ENCODE assay signal across 8 mouse cellular contexts in genomic region chr9:37144696-37145095, GRCm38 (mm10). TPM values are rescaled to one million over a fixed set of nuclear protein-coding genes. Genes with fewer than 3 reads are reported as not detected.
DNase-seq lines count a peak whose midpoint lies in the region; ATAC-seq and TF ChIP-seq lines count a peak whose summit lies in the region.

No protein-coding gene starts in this region.

- H3K36me3 ChIP-seq in liver, postnatal 0 days (replicated peaks; ENCODE audit: insufficient read depth, low read length): no peaks in the 10 kb centered on the region

- peaks cover 58% of the 10 kb centered on the region for H3K27me3 ChIP-seq in liver, postnatal 0 days (ENCODE audit: insufficient read depth, low read length)

- H3K4me2 ChIP-seq in liver, postnatal 0 days (ENCODE audit: low read depth, low read length): peak overlapping the region; percentile 87

- H3K9me3 ChIP-seq in liver, postnatal 0 days (ENCODE audit: low read length): no peaks in the 10 kb centered on the region

- H3K27ac ChIP-seq in liver, postnatal 0 days (ENCODE audit: low read depth): no peak overlapping the region

- peak; percentile 36 for DNase-seq in cerebellum, adult 9-10 months
- no peak for DNase-seq in cerebellum, postnatal 10 days
- peak; percentile 17 to 56 for DNase-seq in urinary bladder, postnatal 4 days (ENCODE audit: low spot score in 2 of 2)
- DNase-seq in urinary bladder, postnatal 36 days (ENCODE audit: low spot score in 2 of 2): no peak
- DNase-seq in liver, postnatal 0 days: peak; percentile 8
- DNase-seq in thymus, postnatal 10 days (ENCODE audit: low spot score in 2 of 2): no peak
- DNase-seq in adrenal gland, adult 18-20 months (ENCODE audit: low spot score in 2 of 2): no peak
- DNase-seq in cerebellum, adult 18-20 months: no peak

- ATAC-seq in liver, postnatal 0 days: no peak

- H3K4me3 ChIP-seq in liver, postnatal 0 days (ENCODE audit: low read depth, low read length): peak overlapping the region; percentile 51; the same call in 1 of the 2 replicates

- H3K9ac ChIP-seq in liver, postnatal 0 days (replicated peaks): no peak overlapping the region

- TF ChIP-seq CTCF in liver, postnatal 0 days (IDR thresholded peaks at IDR 0.05; ENCODE audit: low read depth): no peak

- 18% methylated on average over 6 of the region's 6 CpGs for WGBS in liver, postnatal 0 days (ENCODE audit: insufficient replicate concordance)

- no peak for TF ChIP-seq EP300 in liver, postnatal 0 days (IDR thresholded peaks at IDR 0.05; ENCODE audit: low read depth)

- H3K4me1 ChIP-seq in liver, postnatal 0 days (ENCODE audit: insufficient read depth): peaks cover 11% of the 10 kb centered on the region; the same call in 1 of the 2 replicates

RNA-seq across cellular contexts. Expression of gene Pknox2, which starts 2.5 kb away (rescaled TPM):
- 0.18 and 0.27 TPM in 2 replicates for polyA plus RNA-seq in liver, postnatal 0 days (2015; fragmentation: Nextera tagmentation; extraction: Ambion mirVana)
- 1 to 10 TPM; 2.0 to 3.5 TPM for total RNA-seq in adrenal gland, adult 18-20 months (2021)

Comparison
In these comparisons a context has a peak if more than half of its experiments do, and no peak if none do; other contexts are left out.
1. DNase-seq: peak in cerebellum, adult 9-10 months (single experiment), urinary bladder, postnatal 4 days (2 of 2) and liver, postnatal 0 days (single experiment); none in cerebellum, postnatal 10 days (0 of 2), urinary bladder, postnatal 36 days (0 of 2), thymus, postnatal 10 days (0 of 2), adrenal gland, adult 18-20 months (0 of 2) and cerebellum, adult 18-20 months (0 of 2).